Mouse (Mus musculus) A20 (cell line): ENCODE data around the gene Acot7.

Experiments used
- DNase-seq: peaks from one replicate; pipeline ENCODE4 v3.0.0-alpha.2; 2011; ENCODE audit warnings: low read depth, low spot score

Acot7 gene

GRCm38 (mm10) chr4:152243241-152243891 is 65.4 kb downstream of the Acot7 start:
- no peak for DNase-seq

GRCm38 (mm10) chr4:152243969-152244368 is 66.0 kb downstream of the Acot7 start:
- DNase-seq: no peak

GRCm38 (mm10) chr4:152244545-152245522 is 66.9 kb downstream of the Acot7 start:
- no peak for DNase-seq

- DNase-seq: no peak
These were observed 68.1 kb downstream of the Acot7 start for GRCm38 (mm10) chr4:152246011-152246410.

GRCm38 (mm10) chr4:152247195-152247594 is 69.3 kb downstream of the Acot7 start:
- DNase-seq: no peak

- no peak for DNase-seq
These were observed 72.7 kb downstream of the Acot7 start for GRCm38 (mm10) chr4:152250615-152251014.

GRCm38 (mm10) chr4:152253183-152253759 is 75.3 kb downstream of the Acot7 start:
- DNase-seq: no peak

GRCm38 (mm10) chr4:152257070-152257469 is 79.1 kb downstream of the Acot7 start:
- DNase-seq: no peak

GRCm38 (mm10) chr4:152260451-152260850 is 82.5 kb downstream of the Acot7 start:
- DNase-seq: no peak

GRCm38 (mm10) chr4:152262187-152262586 is 84.3 kb downstream of the Acot7 start:
- no peak for DNase-seq

- DNase-seq: no peak
These were observed 85.2 kb downstream of the Acot7 start for GRCm38 (mm10) chr4:152263089-152263488.

GRCm38 (mm10) chr4:152263512-152264176 is 85.7 kb downstream of the Acot7 start:
- DNase-seq: no peak

- no peak for DNase-seq
These were observed 86.2 kb downstream of the Acot7 start for GRCm38 (mm10) chr4:152264177-152264530.

- peak; percentile 31 for DNase-seq
These were observed 87.1 kb downstream of the Acot7 start for GRCm38 (mm10) chr4:152264867-152265568.

GRCm38 (mm10) chr4:152265791-152266190 is 87.9 kb downstream of the Acot7 start:
- DNase-seq: no peak

GRCm38 (mm10) chr4:152266236-152266895 is 88.4 kb downstream of the Acot7 start:
- DNase-seq: no peak

GRCm38 (mm10) chr4:152267748-152268369 is 89.9 kb downstream of the Acot7 start:
- no peak for DNase-seq

- DNase-seq: no peak
These were observed 92.0 kb downstream of the Acot7 start for GRCm38 (mm10) chr4:152269967-152270366.

- no peak for DNase-seq
These were observed 92.7 kb downstream of the Acot7 start for GRCm38 (mm10) chr4:152270599-152270998.

- no peak for DNase-seq
These were observed 93.4 kb downstream of the Acot7 start for GRCm38 (mm10) chr4:152271334-152271733.
